Mouse (Mus musculus) lung, embryonic 16.5 days (tissue): ENCODE results near the gene Ppp1r32. TPM values are rescaled to one million over a fixed set of nuclear protein-coding genes. Genes with fewer than 3 reads are reported as not detected.
A peak's percentile ranks its signal among the peaks of the same experiment; 100 is the strongest.

Experiments
- ATAC-seq: fragments of 200-750 bp; cut with Nextera tagmentation; 2 replicates; pipeline ENCODE4 v1.8.0; 2017; ENCODE audit warnings: low read depth, mild to moderate bottlenecking, moderate library complexity
- H3K27ac ChIP-seq: fragments of 300-500 bp; sonication (generic); 2 replicates; pipeline ENCODE4 v1.5.1; 2014; ENCODE audit warnings: mild to moderate bottlenecking, control low read depth, low read length
- H3K27me3 ChIP-seq: fragments of 300-500 bp; sonication (generic); 2 replicates; pipeline ENCODE4 v1.6.1; 2014; ENCODE audit warnings: low read depth, low read length, mixed read lengths; ENCODE audit not compliant: control insufficient read depth, insufficient read depth
- H3K36me3 ChIP-seq: fragments of 300-500 bp; sonication (generic); 2 replicates; pipeline ENCODE4 v1.6.1; 2014; ENCODE audit warnings: low read length; ENCODE audit not compliant: control insufficient read depth, insufficient read depth
- H3K4me1 ChIP-seq: fragments of 300-500 bp; sonication (generic); replicated peaks from 2 replicates; pipeline ENCODE4 v1.6.1; 2014; ENCODE audit warnings: low read length, mixed read lengths; ENCODE audit not compliant: control insufficient read depth, insufficient read depth
- H3K4me2 ChIP-seq: fragments of 300-500 bp; sonication (generic); 2 replicates; pipeline ENCODE4 v1.6.1; 2014; ENCODE audit warnings: low read depth, low read length, control low read depth
- H3K4me3 ChIP-seq: fragments of 300-500 bp; sonication (generic); 2 replicates; pipeline ENCODE4 v1.5.1; 2014; ENCODE audit warnings: mild to moderate bottlenecking, low read length, control low read depth
- H3K9ac ChIP-seq: fragments of 300-500 bp; sonication (generic); 2 replicates; pipeline ENCODE4 v1.6.1; 2014; ENCODE audit warnings: low read length, control low read depth
- H3K9me3 ChIP-seq: fragments of 300-500 bp; sonication (generic); 2 replicates; pipeline ENCODE4 v1.6.1; 2016; ENCODE audit warnings: low read length; ENCODE audit not compliant: control insufficient read depth
- WGBS: fragments of 180-500 bp; shearing (Covaris S2); extraction: QIAGEN DNeasy Blood & Tissue Kit; methylation state at CpG from one replicate; pipeline ENCODE4 v1.1.7; 2014; 5-methylcytosine and 5-hydroxymethylcytosine counted together
- polyA plus RNA-seq: library from polyadenylated mRNA; unstranded; fragments of >200 nt; fragmentation: Nextera tagmentation; extraction: Ambion mirVana; gene quantifications from 2 replicates; pipeline ENCODE4 v1.2.1, GENCODE M21; 2015

Ppp1r32 gene
- 2.1 and 3.7 TPM in 2 replicates for polyA plus RNA-seq

- H3K4me1 ChIP-seq: no peaks in the 10 kb centered on the region
- no peak within 1 kb of the TSS for H3K27ac ChIP-seq
- WGBS: 26% methylated on average over 6 of the region's 6 CpGs
- no peak within 1 kb of the TSS for H3K9ac ChIP-seq
- no peak within 1 kb of the TSS for H3K4me2 ChIP-seq
- no peak within 1 kb of the TSS for H3K4me3 ChIP-seq
- H3K9me3 ChIP-seq: no peaks in the 10 kb centered on the region
- peak; percentile 59 for ATAC-seq
- H3K27me3 ChIP-seq: no peaks in the 10 kb centered on the region
- no peaks in the 10 kb centered on the region for H3K36me3 ChIP-seq
These were observed at the start of gene Ppp1r32 for GRCm38 (mm10) chr19:10482703-10483102. Ppp1r32 (minus strand) TSS chr19:10482928.

GRCm38 (mm10) chr19:10530082-10530481, 47.4 kb upstream of the Ppp1r32 start:
- H3K4me1 ChIP-seq: peaks cover 9% of the 10 kb centered on the region
- H3K4me2 ChIP-seq: no peak overlapping the region
- no peak overlapping the region for H3K9ac ChIP-seq
- ATAC-seq: no peak
- 92% methylated on average over 1 of the region's 1 CpGs for WGBS
- no peak overlapping the region for H3K4me3 ChIP-seq
- H3K27ac ChIP-seq: no peak overlapping the region
- H3K9me3 ChIP-seq: no peaks in the 10 kb centered on the region
- no peaks in the 10 kb centered on the region for H3K27me3 ChIP-seq
- peaks cover 36% of the 10 kb centered on the region for H3K36me3 ChIP-seq

GRCm38 (mm10) chr19:10525910-10526309, 43.2 kb upstream of the Ppp1r32 start, which contains the start of gene Sdhaf2:
Sdhaf2 (minus strand) TSS chr19:10526142.
- Histone ChIP-seq H3K27ac (peak within 1 kb of the TSS; percentile 98), H3K4me2 (peak within 1 kb of the TSS; percentile 81), H3K36me3 (peaks cover 11% of the 10 kb centered on the region), H3K9ac (peak within 1 kb of the TSS; percentile 100), H3K9me3 (no peaks in the 10 kb centered on the region), H3K4me1 (peaks cover 15% of the 10 kb centered on the region), H3K27me3 (no peaks in the 10 kb centered on the region), H3K4me3 (peak within 1 kb of the TSS; percentile 97)
- 0% methylated on average over 11 of the region's 11 CpGs for WGBS
- no peak for ATAC-seq

GRCm38 (mm10) chr19:10525106-10525901, 42.6 kb upstream of the Ppp1r32 start, which contains the start of gene Cpsf7:
Cpsf7 (plus strand) TSS chr19:10525266.
- H3K27ac ChIP-seq: peak within 1 kb of the TSS; percentile 98
- peaks cover 7% of the 10 kb centered on the region for H3K36me3 ChIP-seq
- H3K4me2 ChIP-seq: peak within 1 kb of the TSS; percentile 81
- H3K9me3 ChIP-seq: no peaks in the 10 kb centered on the region
- no peaks in the 10 kb centered on the region for H3K27me3 ChIP-seq
- H3K4me1 ChIP-seq: peaks cover 15% of the 10 kb centered on the region
- WGBS: under 1% methylated on average over 62 of the region's 93 CpGs
- ATAC-seq: peak; percentile 97
- H3K4me3 ChIP-seq: peak within 1 kb of the TSS; percentile 97
- peak within 1 kb of the TSS; percentile 100 for H3K9ac ChIP-seq

- ATAC-seq: no peak
- H3K9me3 ChIP-seq: no peaks in the 10 kb centered on the region
- peak overlapping the region; percentile 97 for H3K4me3 ChIP-seq
- peak overlapping the region; percentile 81 for H3K4me2 ChIP-seq
- H3K36me3 ChIP-seq: peaks cover 3% of the 10 kb centered on the region; the same call in 1 of the 2 replicates
- H3K4me1 ChIP-seq: peaks cover 15% of the 10 kb centered on the region
- peak overlapping the region; percentile 100 for H3K9ac ChIP-seq
- H3K27ac ChIP-seq: peak overlapping the region; percentile 98
- WGBS: 1% methylated on average over 19 of the region's 19 CpGs
- no peaks in the 10 kb centered on the region for H3K27me3 ChIP-seq
These were observed 42.0 kb upstream of the Ppp1r32 start for GRCm38 (mm10) chr19:10524784-10525105.

- no peak overlapping the region for H3K4me2 ChIP-seq
- no peak for ATAC-seq
- 65% methylated on average over 5 of the region's 5 CpGs for WGBS
- no peak overlapping the region for H3K4me3 ChIP-seq
- peaks cover 15% of the 10 kb centered on the region for H3K4me1 ChIP-seq
- no peak overlapping the region for H3K27ac ChIP-seq
- no peak overlapping the region for H3K9ac ChIP-seq
- no peaks in the 10 kb centered on the region for H3K27me3 ChIP-seq
- peaks cover 3% of the 10 kb centered on the region; the same call in 1 of the 2 replicates for H3K36me3 ChIP-seq
- H3K9me3 ChIP-seq: no peaks in the 10 kb centered on the region
These were observed 40.9 kb upstream of the Ppp1r32 start for GRCm38 (mm10) chr19:10523483-10524080.

GRCm38 (mm10) chr19:10521926-10522325, 39.2 kb upstream of the Ppp1r32 start:
- no peak overlapping the region for H3K27ac ChIP-seq
- H3K27me3 ChIP-seq: no peaks in the 10 kb centered on the region
- no peak for ATAC-seq
- peaks cover 14% of the 10 kb centered on the region for H3K4me1 ChIP-seq
- no peak overlapping the region for H3K4me3 ChIP-seq
- H3K9ac ChIP-seq: no peak overlapping the region
- H3K9me3 ChIP-seq: no peaks in the 10 kb centered on the region
- 75% methylated on average over 1 of the region's 1 CpGs for WGBS
- H3K36me3 ChIP-seq: peaks cover 1% of the 10 kb centered on the region; the same call in 1 of the 2 replicates
- no peak overlapping the region for H3K4me2 ChIP-seq

- H3K4me1 ChIP-seq: peaks cover 6% of the 10 kb centered on the region
- no peak overlapping the region for H3K4me3 ChIP-seq
- peaks cover 6% of the 10 kb centered on the region for H3K36me3 ChIP-seq
- no peak overlapping the region for H3K9ac ChIP-seq
- H3K9me3 ChIP-seq: no peaks in the 10 kb centered on the region
- WGBS: 49% methylated on average over 1 of the region's 1 CpGs
- no peaks in the 10 kb centered on the region for H3K27me3 ChIP-seq
- no peak overlapping the region for H3K4me2 ChIP-seq
- no peak overlapping the region for H3K27ac ChIP-seq
- no peak for ATAC-seq
These were observed 37.6 kb upstream of the Ppp1r32 start for GRCm38 (mm10) chr19:10520355-10520754.

GRCm38 (mm10) chr19:10510759-10511330, 28.1 kb upstream of the Ppp1r32 start:
- H3K4me2 ChIP-seq: no peak overlapping the region
- no peak for ATAC-seq
- 66% methylated on average over 6 of the region's 6 CpGs for WGBS
- no peaks in the 10 kb centered on the region for H3K27me3 ChIP-seq
- no peaks in the 10 kb centered on the region for H3K4me1 ChIP-seq
- H3K9ac ChIP-seq: no peak overlapping the region
- no peaks in the 10 kb centered on the region for H3K9me3 ChIP-seq
- H3K36me3 ChIP-seq: peaks cover 7% of the 10 kb centered on the region; the same call in 1 of the 2 replicates
- no peak overlapping the region for H3K4me3 ChIP-seq
- H3K27ac ChIP-seq: no peak overlapping the region
